Mouse (Mus musculus) E14TG2a.4 (cell line): ENCODE results near the gene Prph.
A peak's percentile ranks its signal among the peaks of the same experiment; 100 is the strongest.
"Not testable (repeated sequence)": the region's sequence is repeated elsewhere in the genome, so short reads cannot be mapped to it uniquely, and the experiment has no call there.

ENCODE experiments used
- H3K27me3 ChIP-seq: 2 replicates; pipeline ENCODE4 v1.6.1; 2014; ENCODE audit warnings: low read length, control low read depth; ENCODE audit not compliant: insufficient read depth
- H3K36me3 ChIP-seq: 2 replicates; pipeline ENCODE4 v1.6.1; 2014; ENCODE audit warnings: low read length, control low read depth; ENCODE audit not compliant: insufficient read depth
- H3K4me1 ChIP-seq: replicated peaks from 2 replicates; pipeline ENCODE4 v1.6.1; 2014; ENCODE audit warnings: low read depth, low read length, control low read depth
- H3K4me3 ChIP-seq: replicated peaks from 2 replicates; pipeline ENCODE4 v1.5.1; 2014; ENCODE audit warnings: mild to moderate bottlenecking, low read length
- H3K9me3 ChIP-seq: 2 replicates; pipeline ENCODE4 v1.6.1; 2014; ENCODE audit warnings: low read length, control low read depth
- CTCF ChIP-seq: conservative IDR thresholded peaks from 2 replicates; pipeline ENCODE4 v1.5.1; 2014; ENCODE audit warnings: low read length
- NANOG ChIP-seq: IDR thresholded peaks from 2 replicates; pipeline ENCODE4 v1.6.1; 2014; ENCODE audit warnings: borderline replicate concordance, low read length, mixed read lengths
- POU5F1 ChIP-seq: IDR thresholded peaks from 2 replicates; pipeline ENCODE4 v1.6.1; 2014; ENCODE audit warnings: low read length, borderline replicate concordance

The Prph gene

DNA sequence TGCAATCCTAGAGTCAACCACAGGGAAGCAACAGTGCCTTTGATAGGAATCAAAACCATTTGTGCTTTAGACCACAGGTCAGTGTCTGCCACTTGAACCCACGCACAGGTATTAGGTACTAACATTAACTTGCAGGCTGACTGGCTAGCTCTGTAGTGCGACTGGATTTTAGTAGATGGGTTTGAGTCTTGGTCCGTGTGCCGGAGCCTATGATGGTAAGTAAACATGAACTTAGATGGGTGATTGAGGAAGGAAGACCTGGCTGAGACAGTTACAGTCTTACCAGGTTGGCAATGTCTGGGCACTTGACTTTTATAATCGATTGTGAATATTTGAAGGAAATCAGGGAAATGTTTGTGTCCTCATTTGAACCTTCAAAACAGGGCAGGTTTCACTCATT lies 16.2 kb upstream of the Prph start:
- Histone ChIP-seq H3K27me3 (no peaks in the 10 kb centered on the region; the same call in 1 of the 2 replicates), H3K4me1 (peaks cover 44% of the 10 kb centered on the region)

GRCm38 (mm10) chr15:99039306-99039705 lies 15.7 kb upstream of the Prph start:
- TF ChIP-seq NANOG (no peak), CTCF (no peak), POU5F1 (no peak)
- H3K9me3 ChIP-seq = no peaks in the 10 kb centered on the region
- H3K27me3 ChIP-seq = no peaks in the 10 kb centered on the region; the same call in 1 of the 2 replicates
- peaks cover 40% of the 10 kb centered on the region for H3K36me3 ChIP-seq
- peaks cover 44% of the 10 kb centered on the region for H3K4me1 ChIP-seq
- peak overlapping the region; percentile 54; the same call in 1 of the 2 replicates for H3K4me3 ChIP-seq

More for the DNA sequence above, 16.2 kb upstream of the Prph start:
- Histone ChIP-seq H3K36me3 (peaks cover 42% of the 10 kb centered on the region), H3K9me3 (no peaks in the 10 kb centered on the region), H3K4me3 (no peak overlapping the region)
- no peak for TF ChIP-seq POU5F1
- no peak for TF ChIP-seq CTCF
- TF ChIP-seq NANOG = no peak

DNA sequence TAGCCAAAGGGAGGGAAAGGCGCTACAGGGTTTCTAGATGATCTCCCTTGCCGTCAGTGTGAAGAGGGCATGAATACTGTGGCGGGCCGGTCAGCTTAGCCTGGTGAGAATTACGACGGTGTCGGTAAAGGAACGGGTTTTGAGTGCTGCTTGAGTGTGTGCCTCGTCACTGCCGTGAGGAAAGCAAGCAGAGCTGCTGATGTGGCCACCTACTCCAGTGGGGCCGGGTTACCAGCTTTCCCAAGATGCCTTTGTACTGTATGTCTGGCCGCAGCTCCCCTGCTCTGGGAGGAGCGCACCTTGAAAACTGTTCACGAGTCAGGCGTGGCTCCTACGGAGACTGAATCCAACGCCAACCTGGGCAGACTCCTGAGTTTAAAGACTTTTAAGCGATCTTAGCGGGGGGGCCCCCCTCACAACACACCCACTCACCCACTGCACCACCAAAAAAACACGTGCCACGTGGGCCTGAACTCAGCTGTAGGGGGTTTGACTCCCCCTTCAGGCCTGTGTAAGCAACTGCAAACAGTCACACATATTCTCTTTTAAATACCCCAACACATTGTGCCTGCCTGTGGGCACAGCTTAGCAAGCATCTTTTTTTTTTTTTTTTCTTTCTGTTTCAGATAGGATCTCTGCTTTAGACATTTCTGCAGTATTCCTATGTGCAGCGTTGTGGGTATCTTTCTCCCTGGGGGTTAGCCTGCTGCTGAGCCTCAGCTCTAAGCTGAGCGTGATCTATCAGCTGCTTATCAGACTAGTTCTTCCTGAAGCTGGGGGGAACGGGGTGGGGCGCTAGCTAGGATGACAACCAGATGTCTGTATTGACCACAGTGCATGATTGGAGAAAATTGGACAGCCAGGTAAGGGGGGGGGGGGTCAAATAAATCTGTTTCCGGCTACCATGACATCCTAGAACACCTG lies 14.7 kb upstream of the Prph start:
- TF ChIP-seq NANOG = no peak
- peak; percentile 85 for TF ChIP-seq CTCF
- no peaks in the 10 kb centered on the region; the same call in 1 of the 2 replicates for H3K27me3 ChIP-seq
- peaks cover 52% of the 10 kb centered on the region for H3K4me1 ChIP-seq
- H3K36me3 ChIP-seq = peaks cover 30% of the 10 kb centered on the region
- no peaks in the 10 kb centered on the region for H3K9me3 ChIP-seq
- H3K4me3 ChIP-seq = peak overlapping the region; percentile 54

DNA sequence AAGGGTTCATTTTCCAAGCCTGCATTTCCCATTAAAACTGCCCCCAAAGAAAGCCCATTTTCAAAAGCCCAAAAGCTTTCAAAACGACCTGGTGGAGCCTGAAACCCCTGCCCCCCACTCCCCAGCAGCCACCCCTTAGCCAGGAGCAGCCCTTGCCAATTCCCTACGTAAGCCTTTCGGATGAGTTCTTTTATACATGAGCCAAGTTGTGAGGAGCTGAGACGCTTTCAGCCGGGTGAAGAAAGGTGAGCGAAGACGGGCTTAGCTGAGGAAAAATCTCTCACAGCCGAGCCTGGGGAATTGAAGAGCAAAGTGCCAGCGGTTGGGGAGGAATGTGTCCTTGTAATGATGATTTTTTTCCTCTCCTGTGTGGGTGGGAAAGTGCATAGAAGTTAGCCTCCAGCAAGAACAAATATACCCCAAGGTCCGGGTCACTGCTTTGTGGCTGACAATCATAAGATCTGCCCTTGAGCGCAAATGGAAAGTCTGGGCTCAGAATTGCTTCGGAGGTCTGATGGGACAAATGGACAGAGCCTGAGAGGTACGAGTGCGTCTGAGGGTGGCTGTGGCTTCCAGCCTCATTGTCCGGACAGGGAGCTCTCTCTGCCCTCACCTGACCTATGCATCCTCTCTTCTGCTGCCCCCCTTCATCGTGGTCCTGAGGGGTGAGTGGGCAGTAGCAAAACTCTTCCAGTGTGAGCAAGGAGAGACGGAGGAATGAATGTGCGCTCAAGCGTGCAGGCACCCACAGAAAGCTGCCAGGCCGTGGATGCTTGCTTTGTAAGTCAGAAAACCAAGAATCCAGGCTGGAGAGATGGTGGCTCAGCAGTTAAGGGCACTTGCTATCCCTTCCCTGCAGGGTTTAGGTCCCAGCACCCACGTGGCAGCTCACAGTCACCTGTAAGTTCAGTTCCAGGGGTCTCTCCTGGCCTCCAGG lies 13.8 kb upstream of the Prph start:
- Histone ChIP-seq H3K27me3 (no peaks in the 10 kb centered on the region; the same call in 1 of the 2 replicates), H3K36me3 (peaks cover 21% of the 10 kb centered on the region), H3K4me1 (peaks cover 47% of the 10 kb centered on the region), H3K9me3 (no peaks in the 10 kb centered on the region), H3K4me3 (no peak overlapping the region)
- TF ChIP-seq CTCF (no peak), NANOG (no peak), POU5F1 (no peak)

DNA sequence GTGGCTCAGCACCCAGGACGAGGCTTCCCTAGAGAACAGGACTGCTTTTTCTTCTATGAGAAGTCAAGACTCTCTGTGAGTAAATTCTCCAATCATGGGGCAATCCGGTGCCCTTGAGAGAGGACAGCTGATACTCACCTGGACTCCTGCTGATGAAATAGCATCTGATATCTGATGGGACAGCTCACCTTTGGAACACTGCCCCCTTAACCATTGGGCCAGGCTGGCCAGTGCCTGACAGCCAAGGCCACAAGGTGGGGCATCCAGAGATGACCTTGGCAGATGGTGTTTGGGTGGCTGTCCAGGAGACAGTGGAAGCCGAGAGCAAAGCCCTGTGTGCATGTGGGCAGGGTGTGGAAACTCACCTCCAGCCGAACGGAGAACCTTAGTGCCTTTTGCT lies 12.6 kb upstream of the Prph start:
- H3K27me3 ChIP-seq = peaks cover 4% of the 10 kb centered on the region; the same call in 1 of the 2 replicates

GRCm38 (mm10) chr15:99044854-99045253 lies 10.1 kb upstream of the Prph start:
- no peaks in the 10 kb centered on the region for H3K9me3 ChIP-seq
- TF ChIP-seq NANOG = no peak
- TF ChIP-seq POU5F1 = no peak
- TF ChIP-seq CTCF = no peak

More for the DNA sequence above, 12.6 kb upstream of the Prph start:
- Histone ChIP-seq H3K9me3 (no peaks in the 10 kb centered on the region), H3K36me3 (peaks cover 13% of the 10 kb centered on the region), H3K4me1 (peaks cover 40% of the 10 kb centered on the region), H3K4me3 (no peak overlapping the region)
- TF ChIP-seq CTCF (no peak), NANOG (no peak), POU5F1 (no peak)

DNA sequence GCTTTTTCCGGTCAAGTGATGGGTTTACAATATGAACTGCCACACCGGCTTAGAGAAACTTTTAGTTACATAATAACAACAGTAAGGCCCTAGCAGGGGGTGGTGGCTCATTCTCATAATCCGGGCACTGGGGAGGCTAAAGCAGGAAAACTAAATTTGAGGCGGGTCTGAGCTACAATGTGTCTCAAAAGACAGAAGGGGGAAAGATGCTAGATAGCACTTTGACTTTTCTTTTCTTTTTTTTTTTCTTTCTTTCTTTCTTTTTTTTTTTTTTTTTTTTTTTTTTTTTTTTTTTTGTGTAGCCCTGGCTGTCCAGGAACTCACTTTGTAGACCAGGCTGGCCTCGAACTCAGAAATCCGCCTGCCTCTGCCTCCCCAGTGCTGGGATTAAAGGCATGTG lies 9.2 kb upstream of the Prph start:
- peaks cover 27% of the 10 kb centered on the region for H3K4me1 ChIP-seq
- not testable (repeated sequence) for H3K4me3 ChIP-seq, H3K9me3 ChIP-seq, H3K36me3 ChIP-seq, H3K27me3 ChIP-seq

More at GRCm38 (mm10) chr15:99044854-99045253, 10.1 kb upstream of the Prph start:
- no peaks in the 10 kb centered on the region for H3K36me3 ChIP-seq
- peaks cover 32% of the 10 kb centered on the region for H3K4me1 ChIP-seq
- peaks cover 4% of the 10 kb centered on the region; the same call in 1 of the 2 replicates for H3K27me3 ChIP-seq
- H3K4me3 ChIP-seq = no peak overlapping the region

- Histone ChIP-seq H3K36me3 (no peaks in the 10 kb centered on the region), H3K4me3 (no peak overlapping the region), H3K9me3 (no peaks in the 10 kb centered on the region), H3K27me3 (peaks cover 42% of the 10 kb centered on the region), H3K4me1 (peaks cover 40% of the 10 kb centered on the region)
- no peak for TF ChIP-seq NANOG
- peak; percentile 64 for TF ChIP-seq CTCF
Observed at GRCm38 (mm10) chr15:99049473-99050253, 5.3 kb upstream of the Prph start.
